Mouse (Mus musculus) E14TG2a.4 (cell line): ENCODE results near the gene Nr1h2.

ENCODE experiments used
- CTCF ChIP-seq: conservative IDR thresholded peaks from 2 replicates; pipeline ENCODE4 v1.5.1; 2014; ENCODE audit warnings: low read length
- NANOG ChIP-seq: IDR thresholded peaks from 2 replicates; pipeline ENCODE4 v1.6.1; 2014; ENCODE audit warnings: borderline replicate concordance, low read length, mixed read lengths
- POU5F1 ChIP-seq: IDR thresholded peaks from 2 replicates; pipeline ENCODE4 v1.6.1; 2014; ENCODE audit warnings: low read length, borderline replicate concordance

DNA sequence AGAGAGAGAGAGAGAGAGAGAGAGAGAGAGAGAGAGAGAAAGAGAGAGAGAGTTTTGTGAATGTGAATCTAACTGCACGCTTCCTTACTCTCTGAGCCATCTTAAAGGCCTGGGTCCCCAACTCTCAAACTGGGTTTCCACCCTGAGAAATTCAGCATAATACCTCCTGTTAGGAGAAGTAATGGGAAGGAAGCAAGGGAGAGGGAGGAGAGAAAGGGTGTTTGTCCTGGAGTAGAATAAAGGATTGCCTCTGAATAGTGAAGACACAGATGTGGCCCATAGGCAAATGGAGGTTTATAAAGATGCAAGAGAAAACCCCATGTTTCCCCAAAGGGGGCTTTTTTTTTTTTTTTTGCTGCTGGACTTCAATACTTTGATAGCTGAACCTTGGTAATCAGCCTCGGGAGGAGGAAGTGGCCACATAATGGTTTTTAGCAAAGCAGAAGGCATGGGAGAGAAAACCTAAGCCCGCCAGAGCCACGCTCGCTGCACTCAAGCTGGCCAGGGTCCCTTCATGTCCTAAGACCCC lies 19.3 kb upstream of the Nr1h2 start:
- TF ChIP-seq CTCF (no peak), NANOG (no peak), POU5F1 (no peak)
